Mouse (Mus musculus): ENCODE measurements around the gene Lrrc74b.

- TF ChIP-seq HCFC1 (IDR thresholded peaks at IDR 0.05; ENCODE audit: borderline replicate concordance, insufficient read depth, low read length) (no peak), ZNF384 (IDR thresholded peaks at IDR 0.05; ENCODE audit: low read depth, low read length) (no peak), CHD2 (IDR thresholded peaks at IDR 0.05; ENCODE audit: low read depth, low read length) (no peak)
Measured at GRCm38 (mm10) chr16:17499249-17499883, 61.7 kb downstream of the Lrrc74b start.
